8 mouse cellular contexts compared by ENCODE assay signal in genomic region chr14:103843371-103844001, GRCm38 (mm10). TPM values are rescaled to one million over a fixed set of nuclear protein-coding genes. Genes with fewer than 3 reads are reported as not detected.
DNase-seq lines count a peak whose midpoint lies in the region; ATAC-seq and TF ChIP-seq lines count a peak whose summit lies in the region.

No protein-coding gene starts in this region.

- DNase-seq in adrenal gland, postnatal 4 days (ENCODE audit: low spot score in 2 of 2), result peak; percentile 8 to 10
- peak; percentile 67 for DNase-seq in forebrain, postnatal 0 days
- peak; percentile 60 for DNase-seq in heart, postnatal 4 days
- DNase-seq in layer of hippocampus, postnatal 14 days (ENCODE audit: low spot score in 2 of 2), result peak; percentile 55 to 56
- DNase-seq in lung, postnatal 14 days, result peak; percentile 40
- peak; percentile 31 for DNase-seq in ovary, postnatal 36 days (ENCODE audit: low spot score)
- no peak for DNase-seq in spleen, postnatal 14 days (ENCODE audit: low spot score in 2 of 2)

- 1% methylated on average over 30 of the region's 30 CpGs for WGBS in forebrain, postnatal 0 days

- H3K27ac ChIP-seq in forebrain, postnatal 0 days (ENCODE audit: low read depth, low read length), result 0 out of 2 replicates have a peak overlapping the region, but pooled peaks have one; percentile 40

- peak overlapping the region; percentile 59 for H3K9ac ChIP-seq in forebrain, postnatal 0 days

- H3K27me3 ChIP-seq in E14TG2a.4 (ENCODE audit: insufficient read depth, low read length), result peaks cover 39% of the 10 kb centered on the region
- no peaks in the 10 kb centered on the region for H3K27me3 ChIP-seq in forebrain, postnatal 0 days (ENCODE audit: insufficient read depth, low read length)

- peak overlapping the region; percentile 99 for H3K4me2 ChIP-seq in forebrain, postnatal 0 days (ENCODE audit: low read depth)

- H3K4me3 ChIP-seq in E14TG2a.4 (replicated peaks; ENCODE audit: low read length), result peak overlapping the region; percentile 73
- peak overlapping the region; percentile 44 for H3K4me3 ChIP-seq in forebrain, postnatal 0 days (ENCODE audit: low read depth, low read length)

- peaks cover 40% of the 10 kb centered on the region for H3K9me3 ChIP-seq in E14TG2a.4 (ENCODE audit: low read length)
- no peaks in the 10 kb centered on the region for H3K9me3 ChIP-seq in forebrain, postnatal 0 days (ENCODE audit: low read length)

- H3K36me3 ChIP-seq in E14TG2a.4 (ENCODE audit: insufficient read depth, low read length), result no peaks in the 10 kb centered on the region
- no peaks in the 10 kb centered on the region for H3K36me3 ChIP-seq in forebrain, postnatal 0 days (ENCODE audit: insufficient read depth)

- ATAC-seq in forebrain, postnatal 0 days, result peak; percentile 77

- no peak for TF ChIP-seq CTCF in E14TG2a.4 (conservative IDR thresholded peaks at IDR 0.05; ENCODE audit: low read length)
- TF ChIP-seq CTCF in forebrain, postnatal 0 days (IDR thresholded peaks at IDR 0.05; ENCODE audit: low read depth), result peak; percentile 26

- H3K4me1 ChIP-seq in E14TG2a.4 (replicated peaks; ENCODE audit: low read depth, low read length), result peaks cover 20% of the 10 kb centered on the region
- H3K4me1 ChIP-seq in forebrain, postnatal 0 days (ENCODE audit: insufficient read depth), result 0 out of 2 replicates have a peak, but pooled peaks cover 5% of the 10 kb centered on the region

RNA-seq across cellular contexts. Expression of gene Ednrb, which starts 0.7 kb away (rescaled TPM):
- 10 to 100 TPM; 70.9 to 72.0 TPM for total RNA-seq in adrenal gland, postnatal 4 days (2021)
- 79.3 and 97.4 TPM in 2 replicates for total RNA-seq in forebrain, postnatal 0 days (2014; rRNA removed)
- 65.7 and 92.2 TPM in 2 replicates for polyA plus RNA-seq in forebrain, postnatal 0 days (2015; fragmentation: Nextera tagmentation; extraction: Ambion mirVana)
- 10 to 100 TPM; 38.1 to 42.6 TPM for total RNA-seq in heart, postnatal 4 days (2021)
- 10 to 100 TPM; 77.8 to 89.5 TPM for total RNA-seq in layer of hippocampus, postnatal 14 days (2021)

Comparison
In these comparisons a context has a peak if more than half of its experiments do, and no peak if none do; other contexts are left out.
1. DNase-seq: peak in adrenal gland, postnatal 4 days (2 of 2), forebrain, postnatal 0 days (single experiment), heart, postnatal 4 days (single experiment), layer of hippocampus, postnatal 14 days (2 of 2), lung, postnatal 14 days (single experiment) and ovary, postnatal 36 days (single experiment); none in spleen, postnatal 14 days (0 of 2).